Mouse (Mus musculus) cerebellum, adult (tissue): ENCODE measurements around the gene Snx5.

ENCODE experiments used
- ATAC-seq: cut with Nextera tagmentation; 2 replicates; pipeline ENCODE4 v1.9.2; 2017; ENCODE audit warnings: mild to moderate bottlenecking, moderate library complexity, mixed read lengths; ENCODE audit not compliant: insufficient number of reproducible peaks, low FRiP score, low TSS enrichment

Snx5 gene

DNA sequence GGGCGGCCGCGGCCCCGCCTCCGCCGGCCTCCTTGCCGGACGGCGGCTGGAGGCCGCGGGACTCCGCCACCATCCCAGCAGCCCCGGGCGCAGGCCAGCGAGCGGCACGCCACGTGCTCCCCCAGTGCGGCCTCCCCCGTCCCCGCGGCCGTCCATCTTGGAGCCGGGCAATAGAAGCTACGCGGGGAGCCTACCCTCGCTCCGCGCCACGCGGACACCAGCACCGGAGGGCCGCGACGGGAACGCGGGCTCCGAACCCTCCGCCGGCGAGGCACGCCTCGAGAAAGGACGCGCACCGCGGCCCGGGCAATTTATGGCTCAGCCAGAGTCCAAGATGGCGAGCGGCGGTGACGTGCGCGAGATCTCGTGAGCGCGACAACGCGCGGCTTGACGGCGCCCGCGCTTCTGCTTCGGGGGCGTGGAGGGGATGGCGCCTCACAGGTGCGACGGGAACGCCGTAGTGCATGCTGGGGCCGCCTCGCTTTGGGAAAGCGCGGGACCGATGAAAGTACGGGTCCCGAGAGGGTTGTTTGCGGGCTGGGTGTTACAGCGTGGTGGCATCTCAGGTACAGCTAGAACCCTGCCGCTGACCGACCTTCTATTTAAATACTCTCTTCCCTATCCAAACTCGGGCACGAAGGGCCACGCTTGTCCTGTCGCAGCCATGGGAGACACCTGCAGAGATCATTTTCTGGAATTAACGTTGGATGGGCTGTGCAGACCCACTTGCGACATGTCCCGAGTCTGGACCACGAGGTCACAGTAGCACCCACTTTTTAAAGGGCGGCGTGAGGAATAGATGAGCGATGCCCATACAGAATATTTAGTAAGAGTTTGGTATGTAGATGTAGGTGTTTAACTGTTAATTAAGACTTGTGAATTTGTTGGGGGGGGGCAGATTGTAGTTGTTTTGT is at the start of gene Snx5, which contains the start of gene Mgme1:
Gene Snx5, minus strand, starts transcription at position 400 of the 914 bp plus-strand sequence.
Gene Mgme1, plus strand, starts transcription at position 157 of the 914 bp plus-strand sequence.
- peak; percentile 94 for ATAC-seq

DNA sequence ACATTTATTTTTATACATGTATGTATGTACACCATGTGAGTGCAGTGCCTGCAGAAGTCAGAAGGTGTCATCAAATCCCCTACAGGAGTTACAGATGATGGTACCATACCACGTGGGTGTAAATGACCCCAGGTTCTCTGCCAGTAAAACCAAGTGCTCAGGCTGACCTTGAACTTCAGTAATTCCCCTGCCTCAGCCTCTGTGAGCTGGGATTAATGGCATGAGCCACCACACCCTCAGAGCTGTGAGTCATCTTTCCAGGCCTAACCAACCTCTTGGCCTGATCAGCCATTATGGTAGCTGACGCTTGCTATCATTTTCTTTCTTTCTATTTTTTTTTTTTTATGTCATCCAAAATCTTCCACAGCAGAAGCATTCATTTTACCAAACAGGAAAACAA is 40.7 kb upstream of the Snx5 start:
- no peak for ATAC-seq

DNA sequence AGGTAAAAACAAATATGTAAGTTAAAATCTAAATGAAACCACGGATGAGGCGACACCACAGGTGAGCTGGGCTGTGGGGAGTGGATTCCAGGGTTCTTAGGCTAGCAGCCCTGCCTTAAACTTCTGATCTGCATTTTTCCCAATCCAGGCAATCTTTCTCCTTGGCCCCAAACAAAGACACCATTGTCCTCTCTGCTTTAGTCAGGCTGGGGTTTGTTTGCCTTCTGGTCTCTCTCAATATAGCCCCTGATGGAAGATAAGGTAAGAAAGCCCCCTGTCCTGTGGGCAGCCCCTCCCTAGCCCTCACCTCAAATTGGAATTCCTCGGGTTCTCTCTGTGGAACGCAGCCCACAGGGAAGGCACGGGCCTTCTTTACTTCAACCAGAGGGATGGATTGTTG is 39.6 kb upstream of the Snx5 start:
- no peak for ATAC-seq

DNA sequence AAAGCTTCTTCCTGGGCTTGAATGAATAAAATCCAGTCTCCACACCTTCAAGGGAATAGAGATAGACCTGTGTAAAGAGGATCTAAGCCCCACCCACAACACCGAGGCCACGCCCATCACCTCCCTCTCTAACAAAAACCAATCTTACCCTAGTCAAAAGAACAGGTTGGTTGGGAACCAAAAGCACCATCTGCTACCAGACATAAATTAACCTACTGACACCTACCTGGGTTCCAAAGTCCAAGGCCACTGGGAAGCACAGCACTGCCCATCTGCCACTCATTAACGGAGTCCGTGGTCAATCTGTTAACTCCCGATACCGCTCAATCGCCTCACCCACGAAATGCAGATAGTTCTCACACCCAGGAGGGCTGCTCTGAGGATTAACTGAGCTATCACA is 37.9 kb upstream of the Snx5 start:
- peak; percentile 88 for ATAC-seq

DNA sequence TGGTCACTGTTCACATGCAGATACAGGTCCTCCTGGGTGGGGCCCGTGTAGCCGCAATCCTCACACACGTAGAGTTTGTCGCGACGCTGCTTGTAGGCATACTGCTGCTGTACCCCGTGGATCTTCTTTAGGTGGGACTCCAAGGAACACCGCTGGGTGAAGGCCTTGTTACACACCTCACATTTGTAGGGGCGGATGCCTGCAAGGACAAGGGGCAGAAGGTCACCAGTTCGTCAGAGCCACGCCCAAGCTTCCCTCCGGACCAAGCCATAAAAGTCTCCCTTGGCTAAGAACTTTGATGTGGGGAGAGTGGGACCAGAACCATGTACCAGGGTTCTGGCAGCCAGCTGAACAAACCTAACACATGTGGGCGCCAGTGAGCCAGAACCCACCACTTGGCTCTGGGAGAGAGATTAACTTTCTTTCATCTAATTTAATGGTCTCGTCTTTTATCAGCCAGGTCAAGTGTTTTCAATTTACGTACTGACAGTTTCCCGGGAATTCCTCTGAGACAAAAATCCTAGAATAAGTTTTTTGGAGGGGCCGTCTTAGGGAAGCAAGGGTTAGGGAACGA is 35.1 kb upstream of the Snx5 start:
- no peak for ATAC-seq

DNA sequence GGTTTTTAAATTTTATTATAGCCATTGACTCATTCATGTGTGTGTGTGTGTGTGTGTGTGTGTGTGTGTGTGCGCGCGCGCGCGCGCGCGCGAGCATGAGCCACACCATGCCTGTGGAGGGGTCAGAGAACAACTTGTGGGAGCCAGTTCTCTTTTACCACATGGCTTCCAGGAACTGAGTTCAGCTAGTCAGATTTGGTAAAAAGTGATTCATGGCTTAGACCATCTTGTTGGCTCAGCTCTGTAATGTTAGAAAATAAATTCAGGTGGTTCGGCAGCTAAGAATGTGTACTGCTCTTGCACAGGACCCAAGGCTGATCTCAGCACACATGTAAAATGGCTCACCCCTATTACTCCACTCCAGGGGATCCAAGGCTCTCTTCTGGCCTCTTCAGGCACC is 30.4 kb upstream of the Snx5 start:
- ATAC-seq, result no peak

DNA sequence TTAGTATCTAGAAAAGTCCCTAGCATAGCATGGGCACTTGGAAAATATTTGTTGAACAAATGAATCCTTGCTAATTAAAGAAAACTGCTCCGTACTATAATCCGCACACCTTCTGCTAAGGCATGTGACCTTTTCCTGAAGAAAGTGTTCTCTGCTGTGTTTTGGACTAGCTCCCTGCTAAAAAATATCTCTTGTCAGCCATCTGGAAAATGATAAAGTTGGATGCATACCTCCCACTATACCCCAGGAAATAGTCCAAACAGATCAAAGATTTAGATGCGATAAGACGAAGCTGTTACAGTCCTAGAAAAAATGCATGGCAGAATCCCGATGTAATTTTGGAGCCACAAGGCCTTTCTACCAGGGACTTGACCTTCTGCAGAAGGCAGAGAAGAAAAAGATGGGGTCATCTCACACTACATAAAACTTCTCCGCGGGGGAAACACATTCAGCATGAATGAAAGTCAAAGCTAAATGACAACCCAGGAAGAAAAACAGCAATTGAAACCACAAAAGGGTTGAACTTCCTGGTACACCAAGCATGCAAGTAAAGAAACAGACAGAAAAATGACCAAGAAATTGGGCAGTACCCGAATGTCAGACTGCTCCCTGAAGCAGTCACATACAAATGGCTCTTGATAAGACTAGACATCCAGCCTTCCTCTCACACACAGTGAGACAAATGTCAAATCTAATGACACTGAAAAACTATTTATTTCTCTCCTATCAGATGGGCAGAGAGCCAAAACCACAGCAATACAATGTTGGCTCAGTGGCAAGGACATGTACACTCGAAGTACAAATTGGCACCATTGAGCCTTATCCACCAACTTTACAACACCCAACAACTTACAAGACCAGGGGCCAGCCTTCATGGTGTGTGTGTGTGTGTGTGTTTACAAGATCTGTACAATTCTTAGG is 29.3 kb upstream of the Snx5 start:
- no peak for ATAC-seq

DNA sequence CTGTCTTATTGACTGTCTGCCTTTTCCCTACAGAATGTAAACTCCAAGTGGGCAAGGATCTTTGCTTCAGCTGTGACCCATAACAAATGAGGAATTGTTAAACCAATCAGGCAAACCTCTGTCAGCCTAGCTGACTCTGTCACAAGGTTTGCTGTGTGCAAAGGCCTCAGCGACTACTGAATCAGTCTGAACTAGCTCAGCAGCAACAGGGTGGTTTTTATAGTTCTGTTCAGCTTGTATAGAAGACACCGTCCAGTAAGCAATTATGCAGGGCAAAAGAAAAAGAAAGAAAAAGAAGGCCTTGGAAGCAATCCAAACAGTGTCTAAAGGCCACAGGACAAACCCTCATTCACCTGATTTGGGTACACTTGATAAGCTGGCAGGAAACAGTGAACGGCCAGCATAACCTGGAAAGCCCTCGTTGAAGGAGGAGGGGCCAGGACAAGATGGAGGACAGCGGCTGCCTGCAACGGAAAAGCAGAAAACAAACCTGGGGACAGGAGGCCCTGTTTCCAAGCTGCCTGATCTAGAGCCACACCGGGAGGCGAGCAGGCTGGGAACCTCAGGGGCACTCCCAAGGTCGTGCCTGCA is 24.5 kb upstream of the Snx5 start:
- no peak for ATAC-seq

DNA sequence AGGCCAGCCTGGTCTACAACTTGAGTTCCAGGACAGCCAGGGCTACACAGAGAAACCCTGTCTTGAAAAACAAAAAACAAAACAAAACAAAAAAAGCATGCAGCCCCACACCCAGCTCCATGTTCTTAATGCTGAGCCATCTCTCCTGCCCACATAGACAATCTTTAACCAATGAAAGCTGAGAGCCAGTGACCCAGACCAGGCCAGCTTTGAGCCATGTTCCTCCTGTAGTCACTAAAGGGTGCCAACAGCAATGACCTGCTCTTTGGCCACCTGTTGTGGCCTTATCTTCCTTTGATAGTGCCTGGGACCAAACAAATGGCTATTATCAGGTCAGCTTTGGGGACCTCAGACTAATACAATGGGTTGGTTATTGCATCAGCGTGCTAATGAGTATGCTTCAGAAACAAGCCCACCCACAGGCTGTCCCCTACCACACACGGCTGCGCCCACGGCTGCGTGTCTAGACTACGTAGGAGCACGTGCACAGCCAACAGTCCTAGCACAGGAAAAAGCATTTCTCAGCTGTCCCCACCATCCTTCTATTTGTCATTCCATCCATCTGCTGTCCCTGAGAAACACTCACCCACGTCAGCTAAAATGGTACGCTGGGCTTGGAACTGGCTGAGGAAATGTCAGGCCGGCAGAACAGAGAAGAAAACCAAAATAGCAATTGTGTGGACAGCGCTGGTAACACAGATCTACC is 21.0 kb upstream of the Snx5 start:
- ATAC-seq, result no peak

DNA sequence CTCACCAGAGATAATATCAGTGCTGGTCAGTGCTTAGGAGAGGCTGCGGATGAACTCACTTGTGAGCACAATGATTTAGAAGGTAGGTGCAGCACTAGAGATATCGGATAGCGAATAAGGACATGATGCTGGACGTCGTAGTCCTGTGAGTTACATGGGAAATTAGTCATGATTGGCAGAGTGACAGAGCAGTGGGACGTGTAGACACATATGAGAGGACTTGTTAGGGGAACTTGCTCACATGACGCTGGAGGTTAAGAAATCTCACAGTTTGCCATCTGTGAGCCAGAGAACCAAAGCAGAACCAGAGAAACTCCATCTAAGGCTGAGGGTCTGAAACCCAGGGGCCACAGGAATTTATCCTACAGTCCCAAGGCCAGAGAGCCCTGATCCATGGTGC is 19.6 kb upstream of the Snx5 start:
- ATAC-seq, result no peak

DNA sequence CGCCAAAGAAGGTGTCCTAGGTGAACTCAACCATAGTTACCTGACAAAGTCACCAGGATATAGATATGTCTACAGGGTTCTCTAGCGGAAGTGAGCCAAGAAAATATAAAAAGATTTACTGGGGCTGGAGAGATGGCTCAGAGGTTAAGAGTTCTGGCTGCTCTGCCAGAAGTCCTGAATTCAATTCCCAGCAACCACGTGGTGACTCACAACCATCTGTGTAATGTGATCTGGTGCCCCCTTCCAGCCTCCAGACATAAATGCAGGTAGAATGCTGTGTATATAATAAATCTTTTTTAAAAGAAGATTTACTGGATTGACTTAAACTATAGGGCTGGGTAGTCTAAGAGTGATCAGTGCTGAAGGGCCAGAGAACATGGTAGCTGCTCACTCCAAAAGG is 10.7 kb upstream of the Snx5 start:
- no peak for ATAC-seq

DNA sequence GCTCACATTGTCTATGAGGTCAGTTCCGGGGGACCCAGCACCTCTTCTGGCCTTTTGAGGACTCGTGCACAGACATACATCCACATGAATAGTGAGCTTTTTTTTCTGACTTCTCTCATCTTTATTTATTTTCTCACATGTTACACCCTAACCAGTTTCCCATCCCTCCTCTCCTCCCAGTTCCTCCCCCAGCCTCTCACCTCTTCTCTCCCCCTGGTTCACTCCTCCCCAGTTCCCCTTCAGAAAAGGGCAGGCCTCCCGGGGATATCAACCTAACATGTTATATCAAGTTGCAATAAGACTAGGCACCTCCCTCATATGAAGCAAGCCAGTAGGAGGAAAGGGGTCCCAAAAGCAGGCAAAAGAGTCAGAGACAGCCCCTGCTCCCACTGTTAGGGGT is 9.9 kb upstream of the Snx5 start:
- ATAC-seq, result no peak

DNA sequence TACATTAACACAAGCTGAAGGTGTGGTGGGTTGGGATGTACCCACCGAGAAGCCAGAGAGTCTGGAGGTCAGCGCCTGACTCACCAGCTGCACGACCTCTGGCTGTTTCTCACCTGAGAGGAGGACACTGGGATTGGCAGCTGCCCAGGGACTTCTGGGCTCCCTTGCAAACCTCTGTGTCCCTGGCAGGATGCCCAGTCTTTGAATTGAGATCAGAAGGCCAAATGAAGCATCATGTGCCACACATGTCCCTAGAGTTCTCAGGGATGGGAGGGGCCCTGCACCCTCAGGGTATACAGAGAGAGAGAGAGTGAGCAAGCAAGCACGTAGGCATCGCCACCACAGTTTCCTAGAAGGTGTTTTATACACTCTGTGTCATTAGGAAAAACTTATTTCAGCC is 9.0 kb upstream of the Snx5 start:
- no peak for ATAC-seq

DNA sequence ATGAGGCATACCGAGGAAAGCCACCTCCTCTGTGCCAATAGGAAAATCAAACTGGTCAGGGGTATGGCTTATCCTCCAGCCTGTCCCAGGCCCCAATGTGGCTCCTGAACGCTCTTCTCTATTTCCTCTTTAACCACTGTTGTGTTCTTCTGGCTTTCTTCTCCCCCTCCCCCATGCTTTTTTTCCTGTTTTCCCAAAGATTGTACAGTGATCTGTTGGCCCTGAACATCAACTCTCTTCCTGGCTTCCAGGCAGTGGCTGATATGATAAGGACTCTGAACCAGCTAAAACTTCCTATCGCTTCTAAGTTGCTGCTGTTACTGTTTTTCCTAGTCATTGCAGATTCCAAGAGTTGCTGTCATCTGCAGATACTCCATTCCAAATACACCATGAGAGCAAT is 6.2 kb upstream of the Snx5 start:
- ATAC-seq, result no peak

DNA sequence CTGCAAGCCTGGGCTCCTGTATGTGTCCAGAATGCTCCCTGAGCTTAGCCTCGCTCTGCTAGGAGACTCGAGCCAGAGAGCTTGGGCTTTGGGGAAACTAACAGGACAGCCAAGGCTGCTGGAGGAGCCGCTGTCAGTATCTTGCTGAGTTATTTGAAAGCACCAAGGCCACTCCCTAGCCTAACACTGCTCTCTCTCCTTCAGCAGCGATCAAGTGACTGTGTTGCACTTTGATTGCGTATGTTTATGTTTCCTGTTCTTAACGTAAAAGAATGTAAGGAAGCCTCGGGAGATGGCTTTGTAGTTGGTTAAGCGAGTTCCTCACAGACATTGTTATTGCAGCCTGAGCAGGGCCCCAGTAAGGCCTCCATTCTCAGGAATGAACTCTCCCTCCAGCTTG is 4.0 kb upstream of the Snx5 start:
- ATAC-seq, result no peak

DNA sequence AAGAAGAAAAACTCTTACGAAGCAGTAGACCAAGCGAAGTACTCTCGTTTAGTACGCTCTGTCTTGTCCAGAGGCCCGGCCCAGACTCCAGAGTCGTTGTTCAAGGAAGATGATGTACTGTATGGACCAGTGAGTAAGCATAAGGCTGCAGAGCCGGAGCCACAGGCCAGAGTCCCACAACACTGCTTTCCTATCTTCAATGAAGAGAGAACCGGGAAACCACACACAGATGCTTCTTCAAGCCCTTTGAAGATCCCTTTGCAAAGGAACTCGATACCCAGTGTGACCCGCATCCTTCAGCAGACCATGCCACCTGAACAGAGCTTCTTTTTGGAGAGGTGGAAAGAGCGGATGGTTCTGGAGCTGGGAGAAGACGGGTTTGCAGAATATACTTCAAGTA is 1.4 kb upstream of the Snx5 start:
- ATAC-seq, result no peak

DNA sequence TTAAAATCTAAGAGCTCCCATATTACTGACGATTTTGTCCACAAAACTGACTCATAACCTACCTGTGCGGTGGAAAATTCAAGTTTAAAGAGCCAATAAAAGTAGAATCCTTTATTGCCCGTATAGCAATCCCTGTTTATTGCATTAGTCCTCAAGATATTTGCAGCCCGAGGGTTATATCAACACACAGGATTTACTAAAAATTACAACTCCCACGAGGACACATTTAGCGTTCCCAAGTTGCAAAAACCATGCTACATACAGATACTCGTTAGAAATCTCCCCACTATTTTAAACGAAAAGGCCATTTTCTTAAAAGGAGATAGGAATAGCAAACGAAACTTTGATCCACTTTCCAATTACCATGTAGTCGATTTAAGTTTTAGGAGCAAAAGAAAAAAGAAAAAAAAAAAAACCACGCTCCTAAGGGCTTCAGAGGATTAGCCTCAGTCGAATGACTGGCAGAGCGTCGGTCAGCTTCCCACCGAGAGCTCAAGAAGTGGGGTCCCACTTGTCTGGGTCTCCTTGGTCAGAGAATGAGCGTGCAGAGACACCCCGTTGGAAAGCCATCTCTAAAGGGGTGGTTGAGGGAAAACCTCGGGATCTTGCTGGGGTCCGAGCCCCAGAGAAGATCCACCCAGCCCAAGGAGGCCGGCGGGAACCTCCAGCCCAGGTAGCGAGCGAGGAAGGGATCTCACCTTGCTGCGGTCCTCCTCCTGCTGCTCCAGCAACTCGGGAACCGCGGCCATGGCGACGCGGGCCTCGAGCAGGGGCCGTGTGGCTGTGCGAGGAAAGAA is 829 bp downstream of the Snx5 start:
- ATAC-seq, result peak; percentile 16; the same call in 1 of the 2 replicates

DNA sequence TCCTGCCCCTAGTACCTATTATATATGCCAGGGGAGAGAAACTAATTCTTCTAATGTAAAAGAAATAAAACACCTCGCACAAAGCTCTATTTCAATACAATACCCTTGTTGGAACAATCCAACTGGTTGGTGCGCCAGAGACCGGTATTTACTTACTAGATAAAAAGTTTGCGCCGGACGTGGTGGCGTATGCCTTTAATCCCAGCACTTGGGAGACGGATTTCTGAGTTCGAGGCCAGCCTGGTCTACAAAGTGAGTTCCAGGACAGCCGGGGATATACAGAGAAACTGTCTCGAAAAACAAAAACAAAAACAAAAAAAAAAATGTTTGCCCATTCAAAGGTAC is 1.4 kb downstream of the Snx5 start:
- no peak for ATAC-seq
